Mouse (Mus musculus): ENCODE data around the gene Hist1h2bh. TPM values are rescaled to one million over a fixed set of nuclear protein-coding genes. Genes with fewer than 3 reads are reported as not detected.
A peak's percentile ranks its signal among the peaks of the same experiment; 100 is the strongest.

Gene Hist1h2bh
- polyA plus RNA-seq, 2 experiments: 1.4 to 6.7 TPM

DNA sequence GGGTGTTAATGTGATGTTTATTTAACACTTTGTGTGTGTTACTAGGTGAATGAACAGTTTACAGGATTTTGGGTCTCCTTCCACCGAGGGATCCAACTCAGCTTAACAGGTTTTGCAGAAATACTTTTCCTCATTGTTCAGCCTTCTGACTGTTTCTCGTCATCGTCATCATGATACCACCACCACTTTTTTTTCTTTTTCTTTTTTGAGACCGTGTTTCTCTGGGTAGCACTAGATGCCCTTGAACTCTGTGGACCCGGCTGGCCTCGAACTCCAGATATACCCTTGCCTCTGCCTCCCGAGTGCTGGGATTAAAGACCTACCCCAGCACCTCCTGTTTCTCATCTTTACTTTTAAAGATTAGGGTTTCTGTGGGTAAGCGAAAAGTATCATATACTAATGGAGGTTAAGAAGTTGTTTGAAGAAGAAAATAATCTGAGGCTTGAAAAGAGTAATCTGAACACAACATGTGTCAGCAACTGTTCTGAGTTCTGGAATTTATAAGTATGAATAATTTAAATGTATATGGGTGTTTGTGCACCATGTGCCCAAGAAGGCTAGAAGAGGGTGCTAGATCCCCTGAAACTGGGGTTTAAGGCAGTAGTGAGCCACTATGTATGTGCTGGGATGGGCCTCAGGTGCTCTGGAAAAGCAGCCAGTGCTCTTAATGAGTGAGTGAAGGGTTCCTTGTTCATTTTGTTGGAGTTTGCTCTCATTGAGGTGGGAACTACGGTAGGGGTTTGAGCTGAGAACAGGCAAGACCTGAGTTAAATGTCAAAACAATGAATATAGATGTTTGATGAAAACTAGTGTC lies 10.7 kb downstream of the Hist1h2bh start:
- H3K36me3 ChIP-seq (replicated peaks; ENCODE audit: control insufficient read depth, insufficient read depth, low read depth): no peaks in the 10 kb centered on the region
- H3K4me3 ChIP-seq (ENCODE audit: insufficient read depth in 1 of 2, low read depth in 2 of 2, low read length in 2 of 2): peak overlapping the region; percentile 51 to 74
- H3K27ac ChIP-seq: peak overlapping the region; percentile 100
- ATAC-seq (ENCODE audit: insufficient read depth) (no peak), DNase-seq (ENCODE audit: low read depth in 3 of 3, low spot score in 3 of 3) (no peak)
- H3K4me1 ChIP-seq (replicated peaks; ENCODE audit: control insufficient read depth in 2 of 2, insufficient read depth in 2 of 2, low read length in 1 of 2): peaks cover 19 to 20% of the 10 kb centered on the region in 2 experiments
- H3K27me3 ChIP-seq (ENCODE audit: control insufficient read depth, insufficient read depth, low read length): no peaks in the 10 kb centered on the region
- WGBS (ENCODE audit: insufficient replicate concordance): 11% methylated on average over 9 of the region's 9 CpGs
- peak overlapping the region; percentile 95 for H3K4me2 ChIP-seq (ENCODE audit: low read depth)
- TF ChIP-seq EP300 (IDR thresholded peaks at IDR 0.05; ENCODE audit: low read depth): no peak; the same call in 1 of the 2 replicates
- no peak for TF ChIP-seq CTCF (IDR thresholded peaks at IDR 0.05; ENCODE audit: low read depth)
- H3K9ac ChIP-seq (replicated peaks): peak overlapping the region; percentile 99
- H3K9me3 ChIP-seq (ENCODE audit: control insufficient read depth, low read length): no peaks in the 10 kb centered on the region

DNA sequence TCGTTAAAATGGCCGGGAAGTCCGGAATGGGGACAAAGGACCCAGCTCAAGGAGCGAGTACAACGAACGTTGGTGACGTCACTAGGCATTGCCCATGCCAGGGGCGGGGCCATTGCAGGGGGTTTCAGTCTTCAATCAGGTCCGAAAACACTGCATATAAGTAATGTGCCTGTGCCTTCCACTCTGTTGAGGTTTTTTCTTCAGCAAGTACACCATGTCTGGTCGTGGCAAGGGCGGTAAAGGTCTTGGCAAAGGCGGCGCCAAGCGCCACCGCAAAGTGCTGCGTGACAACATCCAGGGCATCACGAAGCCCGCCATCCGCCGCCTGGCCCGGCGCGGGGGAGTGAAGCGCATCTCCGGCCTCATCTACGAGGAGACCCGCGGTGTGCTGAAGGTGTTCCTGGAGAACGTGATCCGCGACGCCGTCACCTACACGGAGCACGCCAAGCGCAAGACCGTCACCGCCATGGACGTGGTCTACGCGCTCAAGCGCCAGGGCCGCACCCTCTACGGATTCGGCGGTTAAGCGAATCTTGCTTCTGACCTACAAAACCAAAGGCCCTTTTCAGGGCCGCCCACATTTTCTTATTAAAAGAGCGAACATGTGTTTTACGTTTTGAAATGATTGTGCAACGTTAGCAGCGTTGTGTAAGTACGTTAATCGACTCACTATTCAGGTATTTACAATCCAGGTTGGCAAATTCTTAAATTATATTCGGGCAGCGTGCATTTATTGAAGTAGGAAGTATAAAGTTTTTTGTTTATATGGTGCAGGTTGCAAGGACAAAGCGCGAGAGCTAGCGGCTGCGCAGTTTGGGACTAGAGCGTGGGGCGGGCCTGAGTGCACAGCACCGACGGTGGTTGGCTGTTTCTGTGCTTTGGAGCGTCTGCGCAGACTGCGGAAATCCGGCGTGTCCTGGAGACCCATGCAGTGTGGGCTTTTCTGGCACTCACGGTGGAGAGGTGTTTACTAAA lies 12.0 kb downstream of the Hist1h2bh start, which contains the start of gene Hist1h4h:
Gene Hist1h4h (plus strand): TSS at position 150 of the 975 bp plus-strand sequence.
- Histone ChIP-seq H3K9me3 (ENCODE audit: control insufficient read depth, low read length) (no peaks in the 10 kb centered on the region), H3K4me1 (replicated peaks; ENCODE audit: control insufficient read depth in 2 of 2, insufficient read depth in 2 of 2, low read length in 1 of 2) (peaks cover 11 to 12% of the 10 kb centered on the region in 2 experiments), H3K9ac (replicated peaks) (peak within 1 kb of the TSS; percentile 99), H3K4me2 (ENCODE audit: low read depth) (peak within 1 kb of the TSS; percentile 95), H3K27me3 (ENCODE audit: control insufficient read depth, insufficient read depth, low read length) (no peaks in the 10 kb centered on the region), H3K27ac (peak within 1 kb of the TSS; percentile 100), H3K36me3 (replicated peaks; ENCODE audit: control insufficient read depth, insufficient read depth, low read depth) (no peaks in the 10 kb centered on the region), H3K4me3 (ENCODE audit: insufficient read depth in 1 of 2, low read depth in 2 of 2, low read length in 2 of 2) (peak within 1 kb of the TSS; percentile 64 to 74)
- DNase-seq (ENCODE audit: low read depth in 3 of 3, low spot score in 3 of 3): peak; percentile 93 to 95 (median 95)
- under 1% methylated on average over 55 of the region's 70 CpGs for WGBS (ENCODE audit: insufficient replicate concordance)
- TF ChIP-seq EP300 (IDR thresholded peaks at IDR 0.05; ENCODE audit: low read depth): peak; percentile 89
- TF ChIP-seq CTCF (IDR thresholded peaks at IDR 0.05; ENCODE audit: low read depth): no peak
- peak; percentile 61 for ATAC-seq (ENCODE audit: insufficient read depth)

DNA sequence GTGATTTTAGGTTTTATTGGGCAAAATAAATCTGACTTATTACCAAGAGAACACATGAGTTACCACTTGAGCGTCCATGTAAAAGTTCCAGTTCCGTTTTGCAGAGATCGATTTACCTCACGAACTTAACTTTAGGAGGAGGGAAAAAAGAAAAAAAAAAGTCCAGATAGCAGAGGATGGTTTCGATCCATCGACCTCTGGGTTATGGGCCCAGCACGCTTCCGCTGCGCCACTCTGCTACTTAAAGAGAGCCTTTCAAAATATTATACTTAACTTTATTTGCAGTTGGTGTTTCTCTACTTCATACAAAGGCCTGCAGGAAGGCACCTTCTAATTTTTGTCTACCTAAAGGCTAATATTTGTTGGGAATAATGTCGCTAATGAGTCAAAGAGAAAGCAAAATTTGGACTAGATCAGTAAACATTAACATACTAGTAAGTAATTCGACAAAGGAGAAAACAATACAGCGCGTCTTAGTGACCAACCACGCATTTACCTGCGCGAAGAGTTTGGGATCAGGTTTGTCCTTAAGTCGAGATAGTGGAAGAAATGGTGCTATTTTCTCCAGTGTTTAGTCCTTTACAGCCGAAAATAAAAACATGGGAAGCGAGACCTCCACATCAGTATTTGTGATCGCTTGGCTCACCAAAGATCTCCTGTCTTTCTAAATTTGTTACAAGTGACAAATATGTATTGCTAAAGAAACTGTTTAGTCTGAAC lies 12.9 kb downstream of the Hist1h2bh start:
- peak in 1 of 3 experiments; percentile 68 for DNase-seq (ENCODE audit: low read depth in 3 of 3, low spot score in 3 of 3)
- WGBS (ENCODE audit: insufficient replicate concordance): under 1% methylated on average over 20 of the region's 20 CpGs
- peaks cover 17 to 20% of the 10 kb centered on the region in 2 experiments for H3K4me1 ChIP-seq (replicated peaks; ENCODE audit: control insufficient read depth in 2 of 2, insufficient read depth in 2 of 2, low read length in 1 of 2)

DNA sequence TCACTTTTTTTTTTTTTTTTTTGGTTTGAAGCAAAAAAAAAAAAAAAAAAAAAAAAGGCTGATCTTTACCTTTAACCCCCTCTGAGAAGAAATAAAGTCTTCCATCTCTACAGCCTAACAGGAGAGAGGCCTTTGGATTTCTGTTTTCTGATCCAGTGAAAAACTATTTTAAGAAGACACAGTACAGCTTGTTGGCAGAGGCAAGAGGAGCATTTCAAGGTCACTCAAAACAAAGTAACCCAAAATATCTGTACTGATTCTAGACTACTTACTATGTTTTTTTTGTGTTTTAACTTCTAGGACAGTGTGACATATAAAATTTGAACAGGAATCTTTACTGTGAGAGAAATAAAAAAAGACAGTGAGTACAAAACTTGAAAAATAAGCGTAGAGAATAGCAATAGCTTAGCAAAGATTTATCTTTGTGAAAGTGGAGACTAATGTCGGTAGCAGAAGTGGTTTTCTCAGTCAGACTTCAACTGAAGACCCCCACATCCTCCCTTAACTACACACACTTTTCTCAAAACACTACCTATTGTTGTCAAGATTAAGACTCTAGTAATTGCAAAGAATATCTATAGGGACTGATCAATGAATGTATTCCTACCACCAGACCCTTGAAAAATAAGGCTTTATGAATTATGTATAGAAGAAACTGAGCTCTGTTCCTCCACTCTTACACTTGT lies 13.6 kb downstream of the Hist1h2bh start:
- no peak for DNase-seq (ENCODE audit: low read depth in 3 of 3, low spot score in 3 of 3)
- Histone ChIP-seq H3K27me3 (ENCODE audit: control insufficient read depth, insufficient read depth, low read length) (no peaks in the 10 kb centered on the region), H3K4me2 (ENCODE audit: low read depth) (peak overlapping the region; percentile 95), H3K27ac (peak overlapping the region; percentile 100), H3K4me3 (ENCODE audit: insufficient read depth in 1 of 2, low read depth in 2 of 2, low read length in 2 of 2) (peak overlapping the region; percentile 64 to 74), H3K4me1 (replicated peaks; ENCODE audit: control insufficient read depth in 2 of 2, insufficient read depth in 2 of 2, low read length in 1 of 2) (peaks cover 17 to 23% of the 10 kb centered on the region in 2 experiments), H3K36me3 (replicated peaks; ENCODE audit: control insufficient read depth, insufficient read depth, low read depth) (no peaks in the 10 kb centered on the region), H3K9me3 (ENCODE audit: control insufficient read depth, low read length) (no peaks in the 10 kb centered on the region), H3K9ac (replicated peaks) (peak overlapping the region; percentile 99)
- WGBS (ENCODE audit: insufficient replicate concordance): 17% methylated on average over 2 of the region's 2 CpGs
- no peak for TF ChIP-seq CTCF (IDR thresholded peaks at IDR 0.05; ENCODE audit: low read depth)
- no peak for ATAC-seq (ENCODE audit: insufficient read depth)

More for the DNA sequence above, 12.9 kb downstream of the Hist1h2bh start:
- H3K27me3 ChIP-seq (ENCODE audit: control insufficient read depth, insufficient read depth, low read length): no peaks in the 10 kb centered on the region
- H3K27ac ChIP-seq: peak overlapping the region; percentile 100
- H3K4me3 ChIP-seq (ENCODE audit: insufficient read depth in 1 of 2, low read depth in 2 of 2, low read length in 2 of 2): peak overlapping the region; percentile 64 to 74
- no peak for ATAC-seq (ENCODE audit: insufficient read depth)
- H3K36me3 ChIP-seq (replicated peaks; ENCODE audit: control insufficient read depth, insufficient read depth, low read depth): no peaks in the 10 kb centered on the region
- H3K4me2 ChIP-seq (ENCODE audit: low read depth): peak overlapping the region; percentile 95
- TF ChIP-seq CTCF (IDR thresholded peaks at IDR 0.05; ENCODE audit: low read depth): no peak
- TF ChIP-seq EP300 (IDR thresholded peaks at IDR 0.05; ENCODE audit: low read depth): no peak
- H3K9ac ChIP-seq (replicated peaks): peak overlapping the region; percentile 99
- H3K9me3 ChIP-seq (ENCODE audit: control insufficient read depth, low read length): no peaks in the 10 kb centered on the region
